Mouse (Mus musculus): ENCODE measurements around the gene Samd4b.

DNA sequence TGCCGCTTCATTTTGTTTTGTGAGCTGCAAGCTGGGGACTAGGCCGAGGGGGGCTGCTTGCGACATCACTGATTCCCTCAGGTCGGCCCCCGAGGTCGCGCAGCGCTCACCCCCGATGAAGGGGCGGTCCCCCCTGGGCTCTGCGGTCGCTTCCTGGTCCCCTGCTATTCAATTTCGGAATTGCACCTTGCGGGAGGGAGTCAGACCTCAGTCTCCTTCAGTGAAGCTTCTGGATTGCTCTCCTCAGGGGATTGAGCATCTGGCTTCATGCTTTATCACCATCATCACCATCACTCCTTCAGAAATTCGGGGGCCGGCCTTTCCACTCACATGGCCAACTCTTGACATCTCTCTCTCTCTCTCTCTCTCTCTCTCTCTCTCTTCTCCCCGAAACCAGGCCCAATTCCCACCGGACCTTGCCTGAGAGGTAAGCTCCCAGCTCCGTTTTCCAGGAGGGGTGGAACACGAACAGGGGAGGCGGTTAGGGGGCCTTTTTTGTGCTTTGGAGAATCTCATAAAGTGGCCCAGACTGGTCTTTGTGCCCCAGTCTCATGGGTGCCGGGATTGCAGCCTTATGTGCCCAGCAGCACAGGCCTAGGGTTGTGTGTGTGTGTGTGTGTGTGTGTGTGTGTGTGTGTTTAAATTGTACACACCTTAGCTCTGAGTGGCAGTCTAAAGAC, 204.5 kb downstream of the Samd4b start:
- TF ChIP-seq MAFK (IDR thresholded peaks at IDR 0.05; ENCODE audit: insufficient read depth, low read depth, low read length) (no peak), HCFC1 (IDR thresholded peaks at IDR 0.05; ENCODE audit: borderline replicate concordance, insufficient read depth, low read length) (no peak), CHD2 (IDR thresholded peaks at IDR 0.05; ENCODE audit: low read depth, low read length) (no peak), ZNF384 (IDR thresholded peaks at IDR 0.05; ENCODE audit: low read depth, low read length) (no peak), ZC3H11A (IDR thresholded peaks at IDR 0.05; ENCODE audit: borderline replicate concordance, low read depth, low read length) (no peak)
